In genomic region chr8:93502634-93503033, GRCm38 (mm10) we compare ENCODE assay signal across 23 mouse cellular contexts. TPM values are rescaled to one million over a fixed set of nuclear protein-coding genes. Genes with fewer than 3 reads are reported as not detected.
"Had no signal": no experiment of that assay in that cellular context is flagged by ENCODE, and none has a peak within 500 bp of the region (broad histone marks: within the 10 kb centered on the region; RNA-seq: fewer than 3 reads in every experiment).

No protein-coding gene starts in this region.

- H3K9me3 ChIP-seq: midbrain, embryonic 10.5 days; midbrain, embryonic 12.5 days; neural tube, embryonic 13.5 days; neural tube, embryonic 15.5 days had no signal

- ATAC-seq: midbrain, embryonic 16.5 days had no signal

- H3K4me3 ChIP-seq: midbrain, embryonic 10.5 days; midbrain, embryonic 12.5 days; myocyte; neural tube, embryonic 13.5 days; neural tube, embryonic 15.5 days had no signal

- H3K27ac ChIP-seq: midbrain, embryonic 10.5 days; midbrain, embryonic 12.5 days; neural tube, embryonic 13.5 days; neural tube, embryonic 15.5 days had no signal

- DNase-seq: lung, adult 18-20 months; lung, embryonic 14.5 days; lung, postnatal 10 days; lung, postnatal 4 days; midbrain, embryonic 14.5 days; retina, postnatal 1 day; right cerebral cortex, adult 18-20 months; right cerebral cortex, postnatal 25 days; right cerebral cortex, postnatal 4 days; spleen, adult 18-20 months; thymus, adult 2 months; thymus, postnatal 25 days; thymus, postnatal 4 days had no signal

- H3K27me3 ChIP-seq: neural tube, embryonic 13.5 days; neural tube, embryonic 15.5 days had no signal

- H3K4me2 ChIP-seq: lung, embryonic 14.5 days; midbrain, embryonic 12.5 days; neural tube, embryonic 13.5 days; neural tube, embryonic 15.5 days had no signal

- H3K9ac ChIP-seq: lung, embryonic 14.5 days; midbrain, embryonic 12.5 days; neural tube, embryonic 13.5 days; neural tube, embryonic 15.5 days had no signal

- H3K36me3 ChIP-seq: midbrain, embryonic 10.5 days; midbrain, embryonic 12.5 days; neural tube, embryonic 13.5 days; neural tube, embryonic 15.5 days had no signal

RNA-seq across cellular contexts. Expression of gene Ces5a, which starts 33.0 kb away (rescaled TPM):
- polyA plus RNA-seq: lung, embryonic 14.5 days; midbrain, embryonic 10.5 days; midbrain, embryonic 12.5 days; neural tube, embryonic 11.5 days; small intestine, adult 2 months; stomach, embryonic 14.5 days; urinary bladder, adult 2 months had no signal
